In the genomic region with DNA sequence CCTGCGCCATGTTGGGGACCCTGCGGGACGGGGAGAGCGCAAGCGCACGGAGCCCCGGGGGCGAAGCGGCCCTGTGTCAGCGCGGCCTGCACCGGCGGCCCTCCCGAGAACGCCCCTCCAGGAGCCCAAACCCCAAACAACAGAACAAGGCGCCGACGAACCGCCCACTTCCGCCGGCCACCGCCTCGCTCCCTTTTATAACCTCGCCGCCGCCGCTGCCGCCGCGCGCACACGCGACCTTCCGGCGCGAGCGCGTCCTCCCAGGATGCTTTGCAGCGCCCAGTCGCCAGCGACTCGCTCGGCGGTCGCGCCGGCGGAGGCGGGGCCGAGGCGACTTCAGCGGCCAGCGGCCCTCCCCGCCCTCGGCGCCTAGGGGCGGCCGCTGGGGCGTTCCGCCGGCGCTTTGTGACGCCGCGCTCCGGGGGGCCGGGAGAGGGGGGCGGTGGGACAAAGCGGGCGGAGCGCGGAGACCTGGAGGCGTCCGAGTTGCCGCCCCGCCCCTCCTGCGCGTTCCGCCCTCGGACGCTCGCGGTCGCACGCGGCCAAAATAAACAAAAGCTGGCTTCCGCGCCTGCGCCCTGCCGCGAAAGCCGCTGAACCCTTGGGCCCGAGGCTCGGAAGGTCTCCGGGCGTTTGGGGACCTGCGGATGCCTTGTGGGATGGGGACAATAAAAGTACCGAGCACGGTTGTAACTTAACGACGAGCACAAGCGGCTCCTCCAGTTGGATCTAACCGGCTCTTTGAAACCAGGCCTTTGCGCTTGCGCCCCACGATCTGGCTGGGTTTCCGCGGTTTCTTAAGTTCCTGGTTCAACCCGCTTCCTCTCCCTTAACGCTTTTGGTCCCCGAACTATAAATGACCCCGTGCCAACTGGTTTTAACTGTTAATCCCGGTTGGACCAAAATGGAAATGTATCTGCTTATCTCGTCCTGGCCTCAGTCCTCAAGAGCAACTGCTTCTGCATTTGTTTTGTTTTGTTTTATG, we compare ENCODE assay signal across 8 mouse cellular contexts. TPM values are rescaled to one million over a fixed set of nuclear protein-coding genes. Genes with fewer than 3 reads are reported as not detected.
DNase-seq lines count a peak whose midpoint lies in the region; ATAC-seq lines count a peak whose summit lies in the region.

A gene (minus strand): TSS at position 172 of the 985 bp plus-strand sequence.

- peaks cover 10% of the 10 kb centered on the region for H3K4me1 ChIP-seq in hindbrain, embryonic 12.5 days

- DNase-seq in NIH3T3 (ENCODE audit: low read depth): peak; percentile 99
- DNase-seq in cerebellum, postnatal 10 days: peak; percentile 97
- peak; percentile 86 to 95 for DNase-seq in frontal cortex, postnatal 10 days (ENCODE audit: low spot score in 2 of 2)
- peak; percentile 92 to 94 for DNase-seq in layer of hippocampus, postnatal 14 days (ENCODE audit: low spot score in 2 of 2)
- DNase-seq in lung, postnatal 14 days: peak; percentile 95
- DNase-seq in retina, adult 2 months (ENCODE audit: low read depth, low spot score): peak; percentile 90
- peak; percentile 96 to 97 for DNase-seq in thymus, postnatal 36 days

- H3K27ac ChIP-seq in hindbrain, embryonic 12.5 days: peak within 1 kb of the TSS; percentile 95

- no peaks in the 10 kb centered on the region for H3K27me3 ChIP-seq in hindbrain, embryonic 12.5 days

- peak within 1 kb of the TSS; percentile 67 for H3K4me2 ChIP-seq in hindbrain, embryonic 12.5 days (replicated peaks)

- H3K4me3 ChIP-seq in hindbrain, embryonic 12.5 days: peak within 1 kb of the TSS; percentile 96

- H3K36me3 ChIP-seq in hindbrain, embryonic 12.5 days: peaks cover 16% of the 10 kb centered on the region

- ATAC-seq in hindbrain, embryonic 12.5 days (ENCODE audit: low FRiP score): peak; percentile 94

- no peaks in the 10 kb centered on the region for H3K9me3 ChIP-seq in hindbrain, embryonic 12.5 days (replicated peaks)

- WGBS in hindbrain, embryonic 12.5 days: 1% methylated on average over 102 of the region's 114 CpGs

- peak within 1 kb of the TSS; percentile 92 for H3K9ac ChIP-seq in hindbrain, embryonic 12.5 days

RNA-seq across cellular contexts. Expression of the gene that starts here (rescaled TPM):
- polyA plus RNA-seq in hindbrain, embryonic 12.5 days (2016; fragmentation: Nextera tagmentation; extraction: Ambion mirVana): 47.6 and 48.7 TPM in 2 replicates
- 10 to 100 TPM; 12.8 to 13.6 TPM for total RNA-seq in layer of hippocampus, postnatal 14 days (2021)

Comparison
In these comparisons a context has a peak if more than half of its experiments do, and no peak if none do; other contexts are left out.
1. Peak in every context shown above with its lines: DNase-seq, ATAC-seq, H3K4me3 ChIP-seq and H3K27ac ChIP-seq.